Mouse (Mus musculus): ENCODE measurements at regions not wholly inside any gene's neighbourhood (a gene's known extent, or its start where the extent isn't known, plus 50 kb on each side); places are given as distances from the start of the nearest gene placed in this dataset.

- no peak for TF ChIP-seq CTCF (conservative IDR thresholded peaks at IDR 0.05 in 1 of 2, IDR thresholded peaks at IDR 0.05 in 1 of 2; ENCODE audit: low read depth in 2 of 2, low read length in 2 of 2)
- TF ChIP-seq TBP (conservative IDR thresholded peaks at IDR 0.05; ENCODE audit: low read depth, low read length): no peak
- no peak for TF ChIP-seq USF1 (IDR thresholded peaks at IDR 0.05; ENCODE audit: low read depth, low read length)
- no peak for TF ChIP-seq UBTF (IDR thresholded peaks at IDR 0.05; ENCODE audit: low read depth, low read length)
- no peak for TF ChIP-seq GABPA (IDR thresholded peaks at IDR 0.05; ENCODE audit: insufficient replicate concordance, low read depth, low read length)
Measured at GRCm38 (mm10) chr10:122603960-122604359, 74.6 kb upstream of the Ppm1h start.
